Mouse (Mus musculus) liver, embryonic 14.5 days (tissue): ENCODE measurements around the gene H2-M5.

ENCODE experiments used
- CTCF ChIP-seq: IDR thresholded peaks from 2 replicates; pipeline ENCODE4 v1.5.1; 2016; ENCODE audit warnings: antibody characterized with exemption, low read depth, control low read depth
- EP300 ChIP-seq: IDR thresholded peaks from 2 replicates; pipeline ENCODE4 v1.6.1; 2016; ENCODE audit warnings: antibody characterized with exemption, low read depth

GRCm38 (mm10) chr17:36943691-36944090, 45.6 kb downstream of the H2-M5 start:
- TF ChIP-seq CTCF (no peak), EP300 (no peak)
